Mouse (Mus musculus) layer of hippocampus, adult 2 months (tissue): ENCODE measurements at regions not wholly inside any gene's neighbourhood (a gene's known extent, or its start where the extent isn't known, plus 50 kb on each side); places are given as distances from the start of the nearest gene placed in this dataset.

Source experiments
- DNase-seq, 2 experiments: peaks; one replicate each; pipeline ENCODE4 v3.0.0; 2022; ENCODE audit warnings: low spot score in 2 of 2
- H3K27ac ChIP-seq: fragments of 200-600 bp; 2 replicates; pipeline ENCODE4 v1.8.1; 2022
- H3K4me3 ChIP-seq: fragments of 200-600 bp; 2 replicates; pipeline ENCODE4 v1.8.1; 2022; ENCODE audit warnings: mild to moderate bottlenecking
- CTCF ChIP-seq: fragments of 200-600 bp; conservative IDR thresholded peaks from 2 replicates; pipeline ENCODE4 v1.8.1; 2022; ENCODE audit warnings: antibody characterized with exemption, mild to moderate bottlenecking, moderate library complexity

- no peak overlapping the region for H3K27ac ChIP-seq
- no peak for TF ChIP-seq CTCF
Observed at GRCm38 (mm10) chr10:68673102-68673872, 50.2 kb upstream of the Tmem26 start.

More at GRCm38 (mm10) chr10:68673102-68673872, 50.2 kb upstream of the Tmem26 start:
- no peak overlapping the region for H3K4me3 ChIP-seq
- DNase-seq, result no peak
